Mouse (Mus musculus) liver, postnatal 0 days (tissue): ENCODE data around the gene Sox5.

Source experiments
- CTCF ChIP-seq: sonication (generic); IDR thresholded peaks from 2 replicates; pipeline ENCODE4 v1.5.1; 2016; ENCODE audit warnings: antibody characterized with exemption, low read depth
- EP300 ChIP-seq: IDR thresholded peaks from 2 replicates; pipeline ENCODE4 v1.6.1; 2016; ENCODE audit warnings: antibody characterized with exemption, low read depth, mild to moderate bottlenecking

GRCm38 (mm10) chr6:144374810-144375209, 407.0 kb downstream of the Sox5 start:
- no peak for TF ChIP-seq CTCF
- TF ChIP-seq EP300, result no peak
